Comparison of ENCODE assay signal across 11 mouse cellular contexts in genomic region chr15:6278606-6279468, GRCm38 (mm10). TPM values are rescaled to one million over a fixed set of nuclear protein-coding genes. Genes with fewer than 3 reads are reported as not detected.
DNase-seq lines count a peak whose midpoint lies in the region; ATAC-seq lines count a peak whose summit lies in the region.
"Had no signal": no experiment of that assay in that cellular context is flagged by ENCODE, and none has a peak within 500 bp of the region (broad histone marks: within the 10 kb centered on the region; RNA-seq: fewer than 3 reads in every experiment).

No protein-coding gene starts in this region.

- peak; percentile 42; the same call in 1 of the 2 replicates for ATAC-seq in granulocyte monocyte progenitor cell, adult 5-6 weeks (replicated peaks; ENCODE audit: poor library complexity, severe bottlenecking)
- no peak for ATAC-seq in midbrain, embryonic 11.5 days (ENCODE audit: low FRiP score)

- no peak overlapping the region for H3K4me3 ChIP-seq in midbrain, embryonic 11.5 days (ENCODE audit: low read depth, low read length)
- H3K4me3 ChIP-seq: left cerebral cortex, adult 2 months had no signal

- DNase-seq in cerebellum, postnatal 14 days, result peak; percentile 10 to 41
- no peak for DNase-seq in cerebellum, adult 9-11 months
- DNase-seq in 3134 (ENCODE audit: extremely low read depth, insufficient read length, low spot score), result peak; percentile 23
- DNase-seq in kidney, postnatal 14 days, result peak; percentile 44
- DNase-seq in midbrain, embryonic 11.5 days (ENCODE audit: low spot score, missing footprints), result no peak
- no peak for DNase-seq in urinary bladder, postnatal 4 days (ENCODE audit: low spot score in 2 of 2)
- DNase-seq in urinary bladder, adult 18-20 months (ENCODE audit: low spot score in 2 of 2), result no peak
- DNase-seq: cerebellum, postnatal 36 days; right cerebral cortex, postnatal 4 days had no signal

- no peaks in the 10 kb centered on the region for H3K27me3 ChIP-seq in midbrain, embryonic 11.5 days (ENCODE audit: control insufficient read depth, insufficient read depth, low read length)

- 75% methylated on average over 11 of the region's 11 CpGs for whole genome bisulfite sequencing in midbrain, embryonic 11.5 days

- no peaks in the 10 kb centered on the region for H3K9me3 ChIP-seq in midbrain, embryonic 11.5 days (ENCODE audit: control insufficient read depth, low read length)

- no peak overlapping the region for H3K4me2 ChIP-seq in midbrain, embryonic 11.5 days

- no peak overlapping the region for H3K27ac ChIP-seq in midbrain, embryonic 11.5 days (ENCODE audit: low read depth, low read length)
- H3K27ac ChIP-seq: left cerebral cortex, adult 2 months had no signal

- H3K4me1 ChIP-seq in midbrain, embryonic 11.5 days (ENCODE audit: control insufficient read depth, insufficient read depth, low read length), result no peaks in the 10 kb centered on the region

- no peak overlapping the region for H3K9ac ChIP-seq in midbrain, embryonic 11.5 days (ENCODE audit: low read length)

- H3K36me3 ChIP-seq in midbrain, embryonic 11.5 days (ENCODE audit: control insufficient read depth, insufficient read depth, low read length), result no peaks in the 10 kb centered on the region

RNA-seq across cellular contexts. Expression of gene Dab2, which starts 20.8 kb away (rescaled TPM):
- 1.7 and 5.2 TPM in 2 replicates for total RNA-seq in granulocyte monocyte progenitor cell, adult 5-6 weeks (2014; fragmentation: Nextera tagmentation)
- 0.90 and 1.1 TPM in 2 replicates for total RNA-seq in granulocyte monocyte progenitor cell, adult 5-6 weeks (2017)
- 62.1 and 85.2 TPM in 2 replicates for polyA plus RNA-seq in midbrain, embryonic 11.5 days (2014; fragmentation: Nextera tagmentation; extraction: Ambion mirVana)

Comparison
In these comparisons a context has a peak if more than half of its experiments do, and no peak if none do; other contexts are left out.
1. DNase-seq: peak in cerebellum, postnatal 14 days (2 of 2), 3134 (single experiment) and kidney, postnatal 14 days (single experiment); none in cerebellum, adult 9-11 months (single experiment), midbrain, embryonic 11.5 days (single experiment), urinary bladder, postnatal 4 days (0 of 2) and urinary bladder, adult 18-20 months (0 of 2).